Mouse (Mus musculus) liver, adult 2 months (tissue): ENCODE results near the gene Casc3. TPM values are rescaled to one million over a fixed set of nuclear protein-coding genes. Genes with fewer than 3 reads are reported as not detected.
A peak's percentile ranks its signal among the peaks of the same experiment; 100 is the strongest.

ENCODE experiments used
- DNase-seq: peaks from one replicate; pipeline ENCODE4 v3.0.0-alpha.2; 2011; ENCODE audit warnings: low read depth, low spot score; ENCODE audit errors: extremely low read depth
- H3K27ac ChIP-seq: fragments of 200-500 bp; replicated peaks from 2 replicates; pipeline ENCODE4 v1.5.1; 2012; ENCODE audit warnings: low read depth, mild to moderate bottlenecking, control low read depth, inconsistent platforms, low read length; ENCODE audit not compliant: insufficient read depth
- H3K27me3 ChIP-seq: fragments of 200-500 bp; 2 replicates; pipeline ENCODE4 v1.6.1; 2012; ENCODE audit warnings: mild to moderate bottlenecking, moderate library complexity, low read length, inconsistent platforms; ENCODE audit not compliant: control insufficient read depth, insufficient read depth
- H3K36me3 ChIP-seq: fragments of 200-500 bp; 2 replicates; pipeline ENCODE4 v1.6.1; 2012; ENCODE audit warnings: low read length, inconsistent platforms; ENCODE audit not compliant: control insufficient read depth, insufficient read depth
- H3K4me1 ChIP-seq: fragments of 200-500 bp; 2 replicates; pipeline ENCODE4 v1.6.1; 2011; ENCODE audit warnings: low read length; ENCODE audit not compliant: control insufficient read depth, insufficient read depth
- H3K4me3 ChIP-seq: fragments of 200-500 bp; 2 replicates; pipeline ENCODE4 v1.5.1; 2011; ENCODE audit warnings: low read depth, mild to moderate bottlenecking, control low read depth, low read length, moderate library complexity; ENCODE audit not compliant: insufficient read depth
- H3K79me2 ChIP-seq: fragments of 200-500 bp; 2 replicates; pipeline ENCODE4 v1.6.1; 2012; ENCODE audit warnings: inconsistent platforms, mild to moderate bottlenecking, low read length, moderate library complexity; ENCODE audit not compliant: control insufficient read depth, insufficient read depth
- H3K9ac ChIP-seq: fragments of 200-500 bp; 2 replicates; pipeline ENCODE4 v1.6.1; 2012; ENCODE audit warnings: low read depth, mild to moderate bottlenecking, control low read depth, inconsistent platforms, low read length
- CTCF ChIP-seq: fragments of 200-500 bp; IDR thresholded peaks from 2 replicates; pipeline ENCODE4 v1.5.1; 2011; ENCODE audit warnings: low read depth, low read length, control low read depth
- POLR2A ChIP-seq: fragments of 200-500 bp; IDR thresholded peaks from 2 replicates; pipeline ENCODE4 v1.6.1; 2011; ENCODE audit warnings: low read length, control low read depth; ENCODE audit not compliant: insufficient read depth; ENCODE audit errors: extremely low read depth
- WGBS: fragments of 180-500 bp; shearing (Covaris S2); methylation state at CpG from one replicate; pipeline ENCODE4 v1.1.7; 2018; 5-methylcytosine and 5-hydroxymethylcytosine counted together
- polyA plus RNA-seq: library from polyadenylated mRNA; depleted of rRNA; stranded (reverse); fragments of >200 nt; gene quantifications from 2 replicates; pipeline ENCODE4 v1.2.3, GENCODE M21; 2012
- total RNA-seq: library from RNA; depleted of rRNA; stranded (reverse); fragments of >200 nt; gene quantifications from 2 replicates; pipeline ENCODE4 v1.2.3, GENCODE M21; 2014

Casc3 gene
- total and polyA plus RNA-seq, 2 experiments = 3.6 to 12.5 TPM

DNA sequence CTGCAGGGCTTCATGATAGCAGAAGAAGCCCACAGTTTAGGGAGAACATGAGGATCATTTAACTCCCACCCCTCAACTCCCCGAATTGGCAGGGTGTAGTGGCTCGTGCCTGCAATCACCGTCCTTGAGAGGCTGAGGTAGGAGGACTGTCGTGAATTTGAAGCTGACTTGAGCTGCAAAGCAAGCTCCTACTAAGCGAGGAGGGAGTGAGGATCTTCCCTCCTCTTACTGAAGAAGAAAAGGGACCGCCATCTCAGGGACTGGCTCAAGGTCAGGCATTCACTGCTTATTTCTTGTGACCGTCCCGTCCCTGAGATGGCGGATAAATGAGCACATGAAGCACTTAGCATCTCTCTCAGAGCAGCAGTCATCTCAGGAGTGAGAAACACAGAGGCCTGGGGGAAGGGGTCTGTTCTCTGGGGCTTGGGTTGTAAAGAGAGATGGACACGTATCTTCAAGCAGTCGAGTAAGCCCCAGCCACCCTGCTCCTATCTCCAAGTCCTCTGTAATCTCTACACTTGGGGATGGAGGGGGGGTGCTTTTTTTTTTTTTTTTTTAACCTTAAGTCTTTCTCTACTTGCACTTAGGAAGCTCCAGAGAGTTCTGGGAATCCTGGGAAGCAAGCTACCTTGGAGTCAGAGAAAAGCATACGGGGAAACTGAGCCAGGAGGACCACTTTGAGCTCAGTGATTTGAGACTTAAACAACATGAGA, 28.5 kb upstream of the Casc3 start:
- peaks cover 18% of the 10 kb centered on the region for H3K36me3 ChIP-seq
- no peak for DNase-seq
- H3K9ac ChIP-seq = peak overlapping the region; percentile 65
- peak overlapping the region; percentile 83 for H3K27ac ChIP-seq
- peaks cover 25% of the 10 kb centered on the region for H3K4me1 ChIP-seq
- H3K4me3 ChIP-seq = no peak overlapping the region
- 0 out of 2 replicates have a peak, but pooled peaks cover 3% of the 10 kb centered on the region for H3K79me2 ChIP-seq
- WGBS = 49% methylated on average over 12 of the region's 12 CpGs
- no peaks in the 10 kb centered on the region for H3K27me3 ChIP-seq
- TF ChIP-seq CTCF (no peak), POLR2A (no peak)

DNA sequence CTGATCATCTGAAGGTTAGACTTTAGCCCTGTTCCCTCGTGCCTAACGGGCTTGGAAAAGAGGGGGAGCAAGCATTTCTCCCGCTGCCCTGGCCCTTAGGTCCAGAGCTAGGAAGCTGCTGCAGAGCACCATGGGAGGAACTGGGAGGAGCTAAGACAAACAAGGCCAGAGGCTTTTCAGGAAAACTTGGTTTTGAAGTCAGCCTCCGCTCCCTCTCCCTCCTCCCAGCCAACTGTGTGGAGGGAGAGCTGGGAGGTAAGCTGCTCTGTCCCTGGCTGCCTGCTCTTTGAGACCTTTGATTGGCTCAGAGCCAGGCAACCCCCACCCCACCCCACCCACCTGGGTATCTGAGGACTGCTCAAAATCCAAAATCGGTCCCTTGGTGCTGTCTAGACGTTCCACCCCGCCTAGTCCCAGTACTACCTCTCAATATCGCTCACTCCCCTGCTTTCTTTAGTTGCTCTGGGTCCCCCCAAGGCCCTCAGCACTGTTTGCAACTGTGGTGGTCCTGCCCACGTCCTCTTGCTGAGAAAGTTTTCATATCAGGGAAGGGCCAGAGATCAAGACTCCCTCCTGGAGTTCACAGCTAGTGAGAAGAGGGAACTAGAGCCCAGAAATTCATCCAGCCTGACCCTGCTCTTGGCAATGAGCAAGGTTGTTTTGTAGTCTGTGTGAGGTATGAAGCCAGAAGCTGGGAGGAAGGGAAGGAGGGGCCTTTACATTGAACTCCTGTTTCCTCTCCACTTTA, 27.7 kb upstream of the Casc3 start:
- peak; percentile 80 for DNase-seq
- Histone ChIP-seq H3K36me3 (peaks cover 10% of the 10 kb centered on the region), H3K4me3 (no peak overlapping the region), H3K79me2 (0 out of 2 replicates have a peak, but pooled peaks cover 3% of the 10 kb centered on the region), H3K27ac (peak overlapping the region; percentile 83), H3K4me1 (peaks cover 23% of the 10 kb centered on the region), H3K27me3 (no peaks in the 10 kb centered on the region), H3K9ac (peak overlapping the region; percentile 65)
- WGBS = 14% methylated on average over 9 of the region's 9 CpGs
- peak; percentile 59 for TF ChIP-seq POLR2A
- no peak for TF ChIP-seq CTCF

DNA sequence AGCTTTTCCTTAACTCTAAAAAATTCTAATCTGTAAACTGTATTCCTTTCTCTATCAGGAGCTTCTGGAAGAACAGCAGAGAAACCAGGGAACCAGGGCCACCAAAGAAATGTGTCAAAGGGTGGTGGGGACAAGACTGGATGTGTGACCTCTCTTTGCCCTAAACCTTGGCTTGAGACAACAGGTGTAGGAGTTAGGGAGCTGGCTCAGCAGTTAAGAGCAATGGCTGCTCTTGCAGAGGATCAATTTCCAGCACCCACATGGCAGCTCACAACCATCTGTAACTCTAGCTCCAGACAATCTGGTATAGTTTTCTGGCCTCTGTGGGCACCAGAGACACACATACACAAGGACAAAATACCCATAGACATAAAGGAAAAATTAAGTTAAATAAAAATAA, 26.8 kb upstream of the Casc3 start:
- H3K9ac ChIP-seq = no peak overlapping the region
- peaks cover 3% of the 10 kb centered on the region; the same call in 1 of the 2 replicates for H3K36me3 ChIP-seq
- H3K27ac ChIP-seq = no peak overlapping the region
- no peak overlapping the region for H3K4me3 ChIP-seq
- H3K4me1 ChIP-seq = peaks cover 23% of the 10 kb centered on the region
- no peaks in the 10 kb centered on the region for H3K27me3 ChIP-seq
- H3K79me2 ChIP-seq = 0 out of 2 replicates have a peak, but pooled peaks cover 3% of the 10 kb centered on the region
- no peak for DNase-seq
- TF ChIP-seq CTCF = no peak
- no peak for TF ChIP-seq POLR2A

DNA sequence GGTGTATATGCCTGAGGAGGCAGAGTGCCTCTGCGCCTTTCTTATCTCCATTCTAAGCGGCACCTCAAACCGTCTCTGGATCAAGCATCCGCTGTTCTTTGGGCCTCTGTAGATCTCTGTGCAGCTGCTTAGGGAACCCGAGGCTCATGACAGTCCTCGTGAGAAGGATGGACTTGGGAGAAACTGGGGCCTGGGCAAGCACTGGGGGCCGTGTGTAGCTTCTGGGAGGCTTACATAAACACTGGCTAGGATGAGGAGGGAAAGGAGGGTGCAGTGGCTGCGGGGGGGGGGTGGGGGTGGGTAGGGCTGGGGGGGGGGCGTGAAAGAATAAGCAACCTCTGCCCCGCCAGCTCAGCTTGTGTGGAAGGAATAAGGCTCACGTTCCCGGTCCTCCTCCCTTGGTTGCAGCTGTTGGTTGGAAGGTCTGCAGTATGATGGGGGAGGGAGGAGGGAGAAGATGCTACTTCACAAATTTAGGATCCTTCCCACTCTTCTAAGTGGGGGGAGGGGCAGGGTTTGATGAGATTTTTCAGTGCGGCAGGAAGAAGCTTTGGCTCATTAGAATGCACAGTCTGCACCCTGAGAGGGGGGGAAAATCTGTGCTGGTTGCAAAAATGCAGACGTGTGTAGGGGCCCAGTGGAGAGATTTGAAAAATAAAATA, 22.7 kb upstream of the Casc3 start:
- TF ChIP-seq POLR2A (no peak), CTCF (no peak)
- Histone ChIP-seq H3K4me3 (no peak overlapping the region), H3K9ac (no peak overlapping the region), H3K27me3 (no peaks in the 10 kb centered on the region), H3K4me1 (peaks cover 27% of the 10 kb centered on the region), H3K36me3 (no peaks in the 10 kb centered on the region), H3K27ac (no peak overlapping the region; the same call in 1 of the 2 replicates), H3K79me2 (no peaks in the 10 kb centered on the region)
- WGBS = 63% methylated on average over 14 of the region's 14 CpGs
- DNase-seq = peak; percentile 40

DNA sequence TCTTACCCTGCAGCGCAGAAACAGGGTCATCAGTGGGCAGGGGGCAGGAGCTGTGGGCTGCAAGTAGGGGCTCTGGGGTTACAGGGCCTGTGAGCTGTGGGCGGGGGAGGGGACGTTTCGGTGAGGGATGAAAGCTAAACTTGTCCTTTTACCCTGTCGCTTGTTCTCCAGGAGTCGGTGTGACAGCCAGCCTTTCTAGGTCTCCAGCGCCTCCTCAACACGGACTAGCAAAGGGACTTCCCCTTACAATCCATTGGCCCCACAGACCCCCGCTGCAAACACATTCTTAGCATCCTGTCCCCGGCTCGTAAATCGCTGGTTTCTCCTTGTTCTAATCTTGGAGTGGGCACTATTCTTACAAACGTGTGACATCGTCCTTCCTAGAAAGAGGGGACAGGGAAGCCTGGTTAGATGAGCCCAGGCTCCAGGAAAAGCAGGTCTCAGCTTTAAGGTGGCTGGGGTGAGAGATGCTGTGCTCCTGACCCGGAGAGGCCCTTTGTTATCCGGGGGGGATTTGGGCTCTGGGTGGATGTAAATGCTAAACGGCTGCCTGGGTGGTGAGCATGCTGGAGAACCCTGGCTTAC, 22.0 kb upstream of the Casc3 start:
- peak; percentile 57 for DNase-seq
- H3K9ac ChIP-seq = peak overlapping the region; percentile 67
- H3K27me3 ChIP-seq = no peaks in the 10 kb centered on the region
- no peaks in the 10 kb centered on the region for H3K36me3 ChIP-seq
- H3K4me1 ChIP-seq = peaks cover 28% of the 10 kb centered on the region
- no peak for TF ChIP-seq CTCF
- TF ChIP-seq POLR2A = no peak
- no peaks in the 10 kb centered on the region for H3K79me2 ChIP-seq
- WGBS = 6% methylated on average over 17 of the region's 17 CpGs
- H3K27ac ChIP-seq = peak overlapping the region; percentile 92
- H3K4me3 ChIP-seq = peak overlapping the region; percentile 9
